Mouse (Mus musculus) regulatory T cell (primary cell): Measurements from ENCODE around the gene Lkaaear1.

ENCODE experiments used
- in situ Hi-C: fragments of 300-600 bp; cut with MboI, MseI; formaldehyde crosslinking; loops from one replicate; pipeline ENCODE4 v1.15.1; 2025; ENCODE audit warnings: high pct_unique_total_duplicates

Gene Lkaaear1

GRCm38 (mm10) chr2:181684713-181685112, 13.5 kb downstream of the Lkaaear1 start:
- in situ Hi-C loops: no loop called here

DNA sequence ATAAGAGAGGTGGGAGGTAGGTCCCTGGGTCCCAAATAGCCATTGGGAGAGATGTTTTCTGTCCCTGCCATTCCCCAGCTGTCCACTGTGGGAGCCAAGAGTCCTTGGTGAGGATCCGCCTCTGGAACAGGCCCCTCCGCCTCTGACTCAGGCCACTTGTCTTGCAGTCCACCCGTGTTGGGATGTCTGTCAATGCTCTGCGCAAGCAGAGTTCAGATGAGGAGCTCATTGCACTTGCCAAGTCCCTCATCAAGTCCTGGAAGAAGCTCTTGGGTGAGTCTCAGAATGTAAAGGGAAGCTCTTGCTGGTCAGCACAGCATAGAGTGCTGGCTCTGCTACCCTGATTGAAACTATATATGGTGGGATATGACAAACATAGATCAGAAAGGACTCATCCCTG, 14.9 kb downstream of the Lkaaear1 start:
- in situ Hi-C loops: no loop called here

GRCm38 (mm10) chr2:181681978-181682377, 16.3 kb downstream of the Lkaaear1 start:
- in situ Hi-C loops: no loop called here

GRCm38 (mm10) chr2:181680716-181681117, 17.5 kb downstream of the Lkaaear1 start:
- in situ Hi-C loops: no loop called here

GRCm38 (mm10) chr2:181679951-181680715, 18.1 kb downstream of the Lkaaear1 start, which contains the start of gene Tcea2:
Gene Tcea2 (plus strand): TSS chr2:181680310.
- in situ Hi-C loops: no loop called here

GRCm38 (mm10) chr2:181678780-181679179, 19.5 kb downstream of the Lkaaear1 start:
- in situ Hi-C loops: no loop called here

DNA sequence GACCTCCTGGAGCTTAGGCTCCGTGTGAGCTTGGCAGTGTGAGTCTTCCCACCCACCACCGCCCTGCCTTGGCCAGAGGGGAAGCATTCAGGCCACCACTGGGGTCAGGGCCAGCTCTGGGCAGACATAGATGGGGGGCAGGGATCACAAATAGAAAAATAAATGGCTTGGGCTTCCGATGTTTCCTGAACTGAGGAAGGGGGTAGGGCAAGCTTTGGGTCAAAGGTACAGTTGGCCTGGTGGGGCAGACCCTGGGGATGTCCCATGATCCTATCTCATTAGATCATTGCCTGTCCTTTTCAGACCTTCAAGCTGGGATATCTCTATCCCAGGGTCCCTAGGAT, 20.5 kb downstream of the Lkaaear1 start:
- in situ Hi-C loops: no loop called here

- in situ Hi-C loops: no loop called here
Observed at GRCm38 (mm10) chr2:181677096-181677754, 21.0 kb downstream of the Lkaaear1 start.

- in situ Hi-C loops: no loop called here
Observed at GRCm38 (mm10) chr2:181676424-181676823, 21.8 kb downstream of the Lkaaear1 start.

- in situ Hi-C loops: no loop called here
Observed at GRCm38 (mm10) chr2:181675454-181675853, 22.8 kb downstream of the Lkaaear1 start.

DNA sequence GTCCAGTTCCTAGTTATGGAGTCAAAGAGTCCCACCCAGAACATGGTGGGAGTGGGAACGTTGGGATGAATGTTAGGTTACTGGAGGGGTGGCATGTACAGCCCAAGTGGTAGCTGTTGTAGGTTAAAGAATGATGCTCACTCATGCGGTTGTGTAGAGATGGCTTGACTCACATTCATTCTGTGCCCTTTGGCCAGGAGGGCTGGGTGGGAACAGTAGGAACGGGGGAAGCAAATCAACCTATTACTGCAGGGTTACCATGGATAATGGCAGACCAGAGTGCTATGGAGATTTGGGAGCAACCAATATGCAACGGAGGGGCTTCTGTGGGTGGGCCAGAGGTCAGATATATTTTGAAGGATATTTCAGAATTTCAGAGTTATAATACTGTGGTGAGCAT, 23.3 kb downstream of the Lkaaear1 start:
- in situ Hi-C loops: no loop called here

GRCm38 (mm10) chr2:181673501-181673900, 24.7 kb downstream of the Lkaaear1 start:
- in situ Hi-C loops: no loop called here

GRCm38 (mm10) chr2:181671984-181672383, 26.3 kb downstream of the Lkaaear1 start:
- in situ Hi-C loops: no loop called here

GRCm38 (mm10) chr2:181671326-181671725, 26.9 kb downstream of the Lkaaear1 start, which contains the start of gene Sox18:
Gene Sox18 (minus strand): TSS chr2:181671640.
- in situ Hi-C loops: no loop called here

DNA sequence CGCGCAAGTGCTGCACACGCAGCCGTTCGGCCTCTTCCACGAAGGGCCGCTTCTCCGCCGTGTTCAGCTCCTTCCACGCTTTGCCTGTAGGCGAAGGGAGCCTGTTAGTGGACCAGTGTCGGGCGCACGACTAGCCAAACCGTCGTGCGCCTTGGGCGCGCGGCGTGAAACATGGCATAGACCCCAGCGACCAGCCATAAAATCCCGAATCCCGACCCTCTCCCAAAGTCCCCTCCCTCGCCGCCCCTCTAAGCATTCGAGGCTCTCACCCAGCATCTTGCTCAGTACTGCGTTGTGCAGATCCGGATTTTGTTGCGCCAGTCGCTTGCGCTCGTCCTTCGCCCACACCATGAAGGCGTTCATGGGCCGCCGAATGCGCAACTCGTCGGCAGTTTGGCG, 27.3 kb downstream of the Lkaaear1 start:
- in situ Hi-C loops: no loop called here

GRCm38 (mm10) chr2:181670285-181670912, 27.8 kb downstream of the Lkaaear1 start:
- in situ Hi-C loops: no loop called here

- in situ Hi-C loops: no loop called here
Observed at GRCm38 (mm10) chr2:181663298-181663630, 35.0 kb downstream of the Lkaaear1 start.

DNA sequence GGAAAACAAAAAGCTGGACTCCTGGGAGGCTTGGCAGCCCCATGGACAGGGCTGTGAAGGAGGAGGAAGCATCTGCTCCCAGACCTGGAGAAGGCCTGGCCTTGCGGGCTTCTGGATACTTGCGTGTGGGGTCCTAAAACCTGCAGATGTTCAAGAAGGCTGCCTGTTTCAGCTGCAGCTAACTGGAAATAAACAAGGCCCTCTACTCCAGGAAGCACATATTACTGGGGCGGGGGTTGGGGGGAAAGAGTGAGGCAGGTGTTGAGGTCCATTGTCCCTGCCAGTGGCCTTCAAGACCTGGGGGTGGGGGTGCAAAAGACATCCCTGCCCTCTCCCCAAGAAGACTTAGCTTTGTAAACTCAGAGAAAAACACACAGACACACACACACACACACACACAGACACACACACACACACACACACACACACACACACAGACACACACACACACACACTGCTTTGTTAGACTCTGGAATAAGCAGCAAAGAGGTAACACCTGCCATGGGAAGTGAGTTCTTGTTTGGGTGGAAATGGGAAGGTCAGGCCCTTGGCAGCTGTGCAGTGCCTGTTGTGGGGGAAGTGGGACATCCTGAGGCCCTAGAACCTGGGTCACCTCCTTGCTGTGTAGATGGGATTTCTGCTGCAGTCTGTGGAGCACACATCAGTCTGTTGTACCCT, 35.5 kb downstream of the Lkaaear1 start:
- in situ Hi-C loops: no loop called here

GRCm38 (mm10) chr2:181659609-181660055, 38.6 kb downstream of the Lkaaear1 start:
- in situ Hi-C loops: no loop called here

GRCm38 (mm10) chr2:181658930-181659555, 39.2 kb downstream of the Lkaaear1 start:
- in situ Hi-C loops: no loop called here

- in situ Hi-C loops: no loop called here
Observed at GRCm38 (mm10) chr2:181658528-181658927, 39.7 kb downstream of the Lkaaear1 start.

DNA sequence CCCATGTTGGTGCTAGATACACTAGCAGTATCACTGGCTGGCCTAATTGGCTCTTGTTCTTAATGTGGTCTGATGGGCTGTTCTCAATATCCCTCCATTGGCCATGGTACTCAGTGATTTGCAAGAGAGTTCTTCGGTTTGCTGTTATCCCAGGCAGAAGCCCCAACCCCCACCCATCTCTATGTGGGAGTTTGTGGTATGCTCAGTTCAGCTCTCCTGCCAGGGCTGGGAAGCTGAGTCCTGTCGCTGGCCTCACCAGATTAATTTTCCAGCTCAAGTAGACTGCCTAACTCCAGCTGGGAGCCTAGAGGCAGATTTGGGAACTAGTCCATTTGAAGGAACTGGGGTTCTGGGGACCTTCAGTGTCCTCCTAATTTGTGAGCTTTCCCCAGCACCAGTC, 40.8 kb downstream of the Lkaaear1 start:
- in situ Hi-C loops: no loop called here
